Mouse (Mus musculus) yolk sac, embryonic 10.5 days (tissue): Measurements from ENCODE around the gene Fads3.

ENCODE experiments used
- DNase-seq: peaks from one replicate; pipeline ENCODE4 v3.0.0-alpha.2; 2017; ENCODE audit warnings: low spot score

Fads3 gene

DNA sequence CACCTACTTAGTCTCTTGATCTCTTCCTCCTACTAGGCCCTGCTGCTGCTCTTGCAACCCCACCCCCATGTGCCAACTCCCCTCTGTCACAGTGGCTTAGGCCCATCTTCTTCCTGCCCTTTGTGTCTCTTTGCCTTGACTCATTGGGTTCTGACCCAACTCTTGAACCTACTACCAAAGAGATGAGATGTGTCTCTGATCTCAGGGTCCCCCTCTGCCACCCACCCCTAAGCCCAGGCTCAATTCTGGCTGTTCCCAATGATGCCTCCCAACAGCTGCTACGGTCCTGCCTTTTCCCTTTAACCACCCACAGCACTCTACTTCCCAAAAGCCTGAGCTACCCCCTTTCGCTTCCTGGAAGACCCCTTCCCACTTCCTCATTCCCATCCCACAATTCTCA lies 19.4 kb upstream of the Fads3 start:
- no peak for DNase-seq

DNA sequence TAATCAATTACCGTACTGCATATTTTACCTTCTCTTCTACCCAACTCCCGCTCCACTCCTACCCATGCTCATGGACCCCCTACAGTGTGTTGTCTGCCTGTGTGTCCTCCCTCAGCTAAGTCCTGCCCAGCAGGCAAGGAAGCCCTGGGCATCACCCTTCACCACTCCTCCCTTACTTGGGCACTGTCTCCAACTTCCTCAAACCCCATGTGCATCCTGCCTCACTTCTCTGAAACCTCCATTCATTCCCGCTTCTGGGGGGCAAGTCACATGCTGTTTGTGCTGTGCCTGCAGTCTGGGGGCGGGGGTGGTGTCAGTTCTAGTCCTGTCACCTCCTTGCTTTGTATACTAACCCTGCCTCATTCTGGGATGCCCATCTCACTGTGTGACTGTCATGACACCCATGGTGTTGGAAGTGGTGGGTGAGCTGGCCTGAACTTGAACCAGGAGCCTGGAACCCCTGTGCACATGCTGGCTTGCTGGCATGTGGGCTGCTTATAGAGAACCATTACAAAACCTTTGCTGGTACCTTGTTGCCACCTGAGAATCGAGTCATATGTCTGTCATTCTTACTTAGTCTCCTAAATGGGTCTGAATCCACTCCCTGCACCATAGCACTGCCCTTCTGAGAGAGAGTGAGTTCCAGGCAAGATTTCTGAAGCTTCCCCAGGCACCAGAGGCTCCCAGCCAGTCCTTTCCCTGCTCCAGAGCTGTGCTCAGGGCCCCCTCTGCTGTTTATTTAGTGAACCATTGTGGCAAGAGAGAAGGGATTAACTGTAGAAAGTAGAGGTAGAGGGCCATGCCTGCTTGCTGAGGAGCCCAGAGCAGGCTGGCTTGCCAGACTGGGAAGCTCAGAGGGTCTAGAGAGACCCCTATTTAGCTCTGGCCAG lies 18.7 kb upstream of the Fads3 start:
- DNase-seq = peak; percentile 67

DNA sequence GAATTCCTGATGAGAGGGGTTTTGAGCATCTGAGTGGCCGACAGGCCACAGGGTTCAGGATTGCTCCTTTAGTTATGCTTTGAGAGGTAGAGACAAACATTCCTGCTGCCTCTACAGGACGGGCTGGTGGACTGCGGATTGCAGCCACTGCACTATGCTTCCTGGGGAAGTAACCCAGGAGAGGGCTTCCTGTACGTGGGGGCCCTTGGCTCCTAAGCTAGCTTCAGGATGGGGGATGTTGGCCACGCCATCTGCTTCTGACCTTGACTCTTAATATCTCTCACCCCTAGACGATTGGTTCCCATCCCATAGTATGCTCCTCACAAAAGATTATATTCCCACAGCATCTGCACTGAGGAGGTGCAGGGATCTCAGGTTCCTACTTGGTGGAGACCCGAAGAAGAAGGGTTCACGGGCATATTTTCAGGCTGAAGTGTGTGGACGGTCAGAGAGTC lies 18.0 kb upstream of the Fads3 start:
- no peak for DNase-seq

DNA sequence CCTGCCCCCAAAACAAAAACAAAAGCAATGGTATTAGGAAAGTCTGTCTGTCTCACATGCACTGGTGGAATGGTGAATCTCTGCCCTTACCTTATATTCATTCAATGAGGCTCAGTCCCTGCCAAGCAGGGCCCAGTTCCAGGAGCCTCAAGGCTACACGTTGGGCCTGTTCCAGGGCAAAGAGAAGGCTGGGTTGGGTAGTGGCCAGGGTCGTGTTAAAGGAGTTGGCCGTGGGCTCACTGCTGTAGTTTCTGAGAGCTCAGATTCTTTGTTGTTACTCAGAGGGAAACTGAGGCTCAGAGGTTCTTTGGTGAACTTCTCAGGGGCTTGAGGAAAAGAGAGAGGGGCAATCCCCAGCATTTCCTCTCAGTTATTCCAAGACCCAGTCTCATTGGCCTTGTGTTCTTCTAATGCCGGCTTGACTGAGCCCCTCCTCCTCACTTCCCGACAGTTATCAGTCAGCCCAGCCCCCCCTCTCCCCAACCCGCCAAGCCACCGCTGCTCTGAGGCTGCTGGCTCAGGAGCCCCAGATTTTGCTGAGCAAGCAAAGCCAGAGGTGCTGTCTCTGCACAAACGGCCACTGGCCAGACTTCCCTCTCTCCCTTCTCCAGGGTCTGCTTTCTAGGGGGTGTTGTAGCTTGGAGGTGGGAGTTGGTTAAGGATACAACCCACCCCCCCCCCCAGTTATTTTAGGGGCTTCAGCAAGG lies 16.0 kb upstream of the Fads3 start:
- DNase-seq = peak; percentile 89

DNA sequence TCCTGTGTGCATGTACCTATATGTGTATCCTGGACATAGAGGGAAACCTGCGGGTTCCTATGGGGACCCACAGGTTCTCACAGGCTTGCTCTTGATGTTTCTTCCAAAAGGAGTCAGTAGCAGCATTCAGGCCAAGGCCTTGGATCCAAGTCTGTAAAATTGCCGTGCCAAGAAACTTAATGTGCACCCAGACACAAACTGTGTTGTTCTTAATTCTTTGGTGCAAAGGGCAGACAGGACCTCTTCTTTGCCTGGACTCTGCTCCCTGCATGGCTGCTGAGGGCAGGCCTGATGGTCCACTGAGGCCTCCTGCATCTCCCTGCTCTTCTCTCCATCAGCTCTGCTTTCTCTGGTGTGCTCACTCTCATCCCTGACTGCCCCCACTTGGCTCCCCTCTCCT lies 11.6 kb upstream of the Fads3 start:
- DNase-seq = no peak

DNA sequence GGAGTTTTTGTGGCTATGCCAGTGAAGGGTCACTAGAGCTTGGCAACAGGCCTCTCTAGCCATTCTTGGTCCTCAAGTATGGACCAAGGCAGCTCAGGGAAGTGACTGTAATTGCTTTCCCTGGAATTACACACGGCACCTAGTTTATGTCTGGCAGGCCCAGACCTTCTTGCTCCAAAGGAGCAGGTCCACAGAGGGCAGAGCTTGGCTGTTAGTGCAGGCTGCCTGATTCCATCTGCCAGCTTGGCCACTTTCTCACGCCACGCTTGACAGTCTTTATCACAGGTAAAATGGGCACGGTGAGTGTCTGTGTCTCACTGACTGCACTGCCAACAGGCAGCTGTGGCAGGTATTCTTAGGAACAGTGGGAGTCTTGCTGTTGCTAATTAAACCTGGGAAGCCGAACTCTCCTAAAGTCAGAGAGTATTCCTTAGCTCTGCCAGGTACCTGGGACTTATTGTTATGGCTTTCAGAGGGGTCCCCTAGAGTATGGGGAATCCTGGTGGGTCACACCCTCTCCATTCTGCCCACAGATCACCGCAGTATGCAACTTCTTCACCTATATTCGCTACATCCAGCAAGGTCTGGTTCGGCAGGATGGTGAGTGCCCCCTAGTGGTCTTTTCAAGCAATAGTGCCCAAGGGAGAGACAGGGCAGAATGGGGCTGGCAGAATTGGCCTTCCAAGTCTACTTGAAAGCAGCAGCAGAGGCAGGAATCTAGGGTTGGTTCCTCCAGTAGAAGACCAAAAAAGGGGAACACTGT lies 8.0 kb upstream of the Fads3 start:
- no peak for DNase-seq

DNA sequence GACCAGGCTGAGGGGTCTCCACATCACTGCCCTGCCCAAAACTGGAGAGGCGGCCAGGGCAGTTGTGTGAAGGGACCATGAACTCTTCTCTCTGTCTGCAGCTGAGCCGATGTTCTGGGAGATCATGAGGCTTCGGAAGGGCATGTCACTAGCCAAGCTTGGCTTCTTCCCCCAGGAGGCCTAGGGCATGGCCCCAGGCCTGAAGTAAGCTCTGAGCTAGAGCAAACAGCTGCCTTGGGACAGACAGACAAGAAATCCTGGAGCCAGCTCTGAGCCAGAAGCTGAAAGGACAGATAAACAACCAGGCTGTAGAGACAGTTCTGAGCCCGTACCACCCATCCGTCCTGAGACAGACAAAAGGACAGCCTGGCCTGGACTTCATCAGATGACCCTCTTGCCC lies 7.0 kb upstream of the Fads3 start:
- DNase-seq = no peak

DNA sequence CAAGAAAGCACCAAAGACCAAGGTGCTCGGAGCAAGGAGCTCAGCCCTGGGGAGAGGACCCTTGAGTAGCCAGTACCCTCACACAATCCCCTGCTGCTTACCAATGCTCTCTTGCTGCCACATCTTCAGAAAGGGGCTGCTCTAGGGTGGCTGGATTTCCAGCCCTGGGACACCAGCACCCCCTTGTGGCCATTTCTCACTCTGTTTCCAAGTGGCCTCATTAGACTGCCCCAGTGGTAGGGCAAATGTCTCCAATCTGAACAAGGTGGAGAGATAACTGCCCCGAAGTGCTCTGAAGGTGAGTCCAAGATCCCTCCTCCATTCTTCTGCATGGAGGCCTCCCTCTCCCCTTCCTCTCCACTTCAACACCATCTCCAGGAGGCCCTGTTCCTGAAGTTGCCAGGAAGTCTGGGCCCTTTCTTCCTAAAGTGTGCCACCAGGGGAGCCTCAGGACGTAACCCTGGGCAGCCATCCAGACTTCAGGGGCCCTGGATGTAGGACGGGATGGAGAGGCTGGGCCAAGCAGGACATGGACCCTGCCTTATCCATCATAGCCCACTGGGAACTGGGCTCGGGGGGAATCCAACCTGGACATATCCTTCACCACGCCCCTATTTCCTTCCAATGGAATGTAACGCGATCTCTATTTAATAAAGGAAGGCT lies 6.5 kb upstream of the Fads3 start:
- DNase-seq = peak; percentile 58

DNA sequence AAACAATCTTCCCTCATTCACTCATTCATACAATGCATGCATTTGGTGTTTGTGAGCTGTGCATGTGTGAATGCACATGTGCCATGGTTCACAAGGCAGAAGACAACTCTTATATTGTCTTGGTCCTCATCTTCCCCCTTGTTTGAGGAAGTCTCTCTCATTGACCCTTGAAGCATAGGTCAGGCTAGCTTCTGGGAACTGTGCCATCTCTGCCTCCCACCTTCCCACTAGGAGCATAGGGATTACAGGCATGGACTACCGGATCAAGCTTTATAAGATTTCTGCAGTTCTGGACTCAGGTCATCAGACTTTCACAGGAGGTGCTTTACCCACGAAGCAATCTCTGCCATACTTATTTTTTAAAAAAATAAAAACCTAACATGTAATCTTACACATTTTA lies 3.8 kb upstream of the Fads3 start:
- DNase-seq = no peak

DNA sequence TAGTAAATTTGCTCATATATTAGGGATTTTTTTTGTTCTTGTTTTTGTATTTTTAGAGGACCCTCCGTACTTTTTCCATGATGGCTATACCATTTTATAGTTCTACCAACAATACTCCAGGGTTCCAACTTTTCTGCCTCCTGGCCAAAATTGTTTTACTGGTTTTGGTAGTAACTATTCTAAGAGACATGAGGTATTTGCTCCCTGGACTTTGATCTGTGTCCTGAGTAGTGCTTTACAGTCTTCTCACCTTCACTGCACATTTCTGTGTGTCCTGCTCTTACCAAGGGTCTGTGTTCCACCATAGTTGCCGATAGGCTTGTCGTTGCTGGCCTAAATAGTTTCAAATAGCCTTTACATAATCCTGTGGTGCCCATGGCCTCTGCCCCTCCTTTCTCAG lies 3.0 kb upstream of the Fads3 start:
- no peak for DNase-seq

DNA sequence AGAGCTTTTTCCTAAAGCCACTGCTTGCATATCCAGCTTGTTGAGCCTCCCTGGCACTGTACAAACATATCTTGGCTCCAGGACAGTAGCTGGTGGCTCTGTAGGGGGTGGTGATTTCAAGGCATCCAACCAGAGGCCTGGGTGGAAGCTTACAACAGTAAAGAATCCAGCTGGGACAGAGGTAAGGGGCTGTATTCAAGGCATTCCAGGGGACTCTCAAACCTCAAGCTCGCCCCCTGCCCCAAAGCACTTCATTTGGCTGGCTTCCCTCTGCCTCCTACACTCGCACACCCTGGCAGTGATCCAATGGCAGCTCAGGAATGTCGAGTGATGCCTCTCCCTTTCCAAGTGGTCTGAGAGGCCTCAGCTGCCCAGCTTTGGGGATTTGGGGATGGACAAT lies 2.5 kb upstream of the Fads3 start:
- DNase-seq = no peak

DNA sequence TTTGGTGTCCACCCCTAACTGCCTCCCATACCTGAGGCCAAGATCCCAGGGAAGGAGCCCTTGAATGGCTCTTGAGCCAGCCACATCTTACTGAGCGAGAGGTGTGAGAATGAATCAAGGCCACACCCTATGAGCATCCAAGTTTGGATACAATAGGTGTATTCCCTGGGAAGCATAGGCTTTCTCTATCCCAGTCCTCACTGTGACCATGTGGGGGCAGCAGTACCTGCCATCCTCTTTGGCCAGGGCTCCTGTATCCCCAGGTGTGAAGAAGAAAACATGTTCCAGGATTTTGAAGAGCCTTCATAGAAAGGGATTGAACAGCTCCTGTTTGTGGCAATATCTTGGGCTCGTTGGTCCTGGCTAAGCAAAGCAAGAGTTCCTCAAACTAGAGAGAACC lies 1.8 kb upstream of the Fads3 start:
- no peak for DNase-seq

DNA sequence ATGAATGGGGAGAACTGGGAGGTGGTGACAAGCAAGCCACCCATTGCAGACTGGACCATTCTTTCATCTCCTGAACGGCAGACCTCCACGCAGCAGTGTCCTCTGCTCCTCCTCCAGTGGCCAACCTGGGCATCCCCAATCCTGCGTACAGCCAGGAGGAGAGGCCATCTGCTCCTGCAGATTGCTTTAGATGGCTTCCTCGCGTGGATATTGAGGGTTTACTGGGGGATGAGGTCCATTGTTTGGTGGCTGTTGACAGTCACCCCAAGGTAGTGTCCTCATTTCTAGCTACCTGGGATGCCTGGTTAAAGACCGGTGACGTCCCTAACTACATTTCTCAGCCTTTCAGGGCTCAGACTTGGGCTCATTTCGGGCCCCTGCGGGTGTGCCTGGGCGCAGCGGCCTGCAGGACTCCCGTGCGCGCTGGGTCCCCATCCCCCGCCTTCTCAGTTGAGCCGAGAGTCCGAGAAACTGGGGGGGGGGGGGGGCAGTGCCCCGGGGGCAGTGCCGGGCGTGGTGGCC lies 442 bp upstream of the Fads3 start:
- DNase-seq = no peak

DNA sequence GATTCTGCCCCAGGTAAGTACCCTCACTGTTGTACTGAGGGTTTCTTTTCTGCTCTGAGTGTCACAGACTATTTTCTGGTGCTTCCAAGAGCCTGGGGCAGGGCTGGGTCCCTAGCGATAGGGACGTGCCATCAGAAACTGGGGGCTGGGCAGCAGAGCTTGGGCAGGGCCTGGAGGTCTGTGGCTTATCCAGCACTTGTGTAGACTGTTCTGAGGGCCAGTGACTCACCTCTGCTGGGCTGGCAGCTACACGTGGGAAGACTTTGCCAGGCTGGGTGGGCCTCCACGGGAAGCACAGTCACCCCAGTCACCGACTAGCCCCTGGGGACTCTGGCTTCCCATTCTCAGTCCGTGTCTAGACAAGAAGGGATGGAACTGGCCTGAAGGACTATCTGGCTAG lies 863 bp downstream of the Fads3 start:
- no peak for DNase-seq

DNA sequence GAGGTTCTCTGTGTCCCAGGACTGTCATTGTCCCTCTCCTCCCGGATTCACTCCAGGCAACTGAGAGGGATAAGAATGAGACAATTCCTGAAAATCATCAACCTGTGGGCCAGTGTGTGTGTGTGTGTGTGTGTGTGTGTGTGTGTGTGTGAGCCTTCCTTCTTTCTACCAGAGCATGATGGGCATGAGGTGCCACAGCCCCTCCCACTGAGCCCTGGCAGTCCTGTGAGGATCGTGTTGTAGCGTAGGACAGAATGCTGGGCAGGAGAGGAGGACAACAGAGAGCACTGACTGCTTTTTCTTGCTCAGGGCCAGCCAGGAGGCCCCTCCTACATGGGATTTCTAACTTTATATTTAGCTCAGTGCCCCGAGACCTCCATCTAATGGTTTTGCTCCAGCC lies 1.4 kb downstream of the Fads3 start:
- DNase-seq = no peak

DNA sequence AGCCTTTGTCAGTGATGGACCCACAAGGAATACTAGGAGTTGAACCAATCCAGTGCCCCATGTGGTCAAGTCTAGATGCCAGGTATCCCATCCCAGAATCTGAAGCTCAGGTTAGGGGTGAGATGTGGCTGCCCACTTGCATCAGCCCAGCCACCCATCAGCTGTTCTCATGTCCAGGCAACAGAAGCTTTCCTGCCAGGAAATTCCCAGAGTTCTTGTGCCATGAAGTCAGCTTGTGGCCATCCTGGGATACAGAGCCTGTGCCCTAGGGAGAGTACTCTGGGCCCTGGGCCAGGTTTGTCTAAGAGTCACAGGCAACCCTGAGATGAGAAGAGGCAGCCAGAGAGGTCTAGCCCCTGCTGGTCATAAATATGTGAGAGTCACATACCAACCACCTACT lies 2.3 kb downstream of the Fads3 start:
- no peak for DNase-seq

DNA sequence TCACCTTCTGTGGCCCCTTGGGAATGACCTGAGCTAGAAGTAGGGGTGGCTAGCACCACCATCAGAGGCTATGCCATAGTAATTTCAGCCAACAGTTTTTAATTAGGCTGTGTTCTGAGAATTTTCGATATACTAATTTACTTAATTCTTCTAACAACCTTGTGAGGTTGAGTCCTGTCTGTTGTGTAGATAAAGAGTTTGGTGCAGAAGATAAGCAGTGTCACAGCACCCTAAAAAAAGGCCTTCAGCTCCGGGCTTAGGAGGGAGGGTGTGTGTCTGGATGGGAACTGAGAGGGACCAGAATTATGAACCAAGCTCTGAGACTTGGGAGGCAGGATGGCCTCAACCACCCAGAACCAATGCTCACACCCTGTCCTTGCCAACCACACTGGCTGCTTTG lies 4.3 kb downstream of the Fads3 start:
- DNase-seq = no peak

DNA sequence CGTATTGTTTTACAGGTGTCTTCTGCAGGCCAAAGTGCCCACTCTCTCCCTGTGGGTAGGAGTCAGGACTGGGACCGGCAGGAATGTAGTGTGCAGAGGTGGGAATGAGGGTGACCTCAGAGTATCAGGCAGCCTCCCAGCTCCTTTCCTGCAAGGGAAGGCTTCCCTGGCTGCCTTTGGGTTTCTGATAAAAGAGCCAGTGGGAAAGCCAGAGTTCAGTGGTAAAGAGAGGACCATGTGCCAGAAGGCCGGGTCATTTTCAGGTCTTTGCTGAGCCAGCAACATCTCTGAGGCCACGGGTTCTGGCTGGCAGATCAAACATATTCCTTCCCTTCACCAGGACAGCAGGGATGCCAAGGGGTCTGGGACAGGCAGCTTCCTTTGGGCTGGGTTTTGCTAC lies 5.0 kb downstream of the Fads3 start:
- DNase-seq = no peak

DNA sequence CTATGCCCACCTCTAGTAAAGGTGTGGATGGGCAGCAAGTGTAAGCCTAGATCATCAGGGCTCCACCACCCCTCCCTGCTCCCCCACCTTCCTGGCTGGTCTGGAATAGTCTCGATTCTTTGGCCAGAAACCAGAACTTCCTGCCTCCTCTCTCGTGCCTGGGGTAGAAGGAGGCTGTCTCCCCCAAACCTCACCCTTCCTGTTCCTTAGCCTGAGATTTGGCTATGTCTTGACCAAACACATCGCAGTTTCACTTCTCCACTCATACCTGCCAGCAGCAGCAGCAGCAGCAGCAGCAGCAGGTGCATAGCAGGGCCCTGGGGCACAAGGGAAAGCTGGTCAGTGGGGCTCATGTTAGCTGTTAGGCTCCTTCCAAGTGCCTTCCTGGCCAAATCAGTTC lies 5.6 kb downstream of the Fads3 start:
- DNase-seq = no peak

DNA sequence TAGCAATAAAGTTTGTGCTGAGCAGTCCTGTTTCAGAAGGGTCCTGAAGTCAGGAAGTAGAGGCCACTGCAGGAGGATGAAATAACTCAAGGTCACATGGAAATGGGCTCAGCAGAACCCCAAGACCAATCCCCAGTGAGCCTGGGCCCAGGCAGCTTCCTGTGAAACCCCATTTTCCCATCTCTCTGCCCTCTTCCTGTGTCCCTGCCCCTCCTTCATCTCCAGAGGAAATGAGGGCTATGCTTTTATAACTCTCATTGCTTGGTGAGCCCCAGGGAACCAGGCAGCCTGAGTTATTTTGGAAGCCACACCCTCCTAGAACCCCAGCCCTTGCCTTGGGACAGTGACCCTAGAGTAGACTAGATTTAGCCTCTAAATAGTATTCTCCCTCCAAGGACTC lies 8.2 kb downstream of the Fads3 start:
- DNase-seq = no peak

DNA sequence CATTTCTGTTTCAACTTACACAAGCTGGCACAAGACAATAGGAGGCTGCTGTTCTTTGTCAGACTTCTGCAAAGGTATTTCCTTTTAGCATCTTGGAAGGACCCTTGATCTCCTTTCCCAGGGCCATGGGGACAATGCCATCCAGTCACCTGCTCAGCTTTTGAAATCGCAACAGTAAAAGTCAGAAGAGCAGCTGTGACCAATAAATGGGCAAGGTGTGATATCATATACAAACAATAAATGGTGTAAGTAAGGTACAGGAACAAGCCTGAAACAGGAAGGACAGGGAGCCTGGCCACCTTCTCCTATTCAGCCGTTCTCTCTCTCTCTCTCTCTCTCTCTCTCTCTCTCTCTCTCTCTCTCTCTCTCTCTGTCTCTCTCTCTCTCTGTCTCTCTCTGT lies 9.1 kb downstream of the Fads3 start:
- DNase-seq = no peak

DNA sequence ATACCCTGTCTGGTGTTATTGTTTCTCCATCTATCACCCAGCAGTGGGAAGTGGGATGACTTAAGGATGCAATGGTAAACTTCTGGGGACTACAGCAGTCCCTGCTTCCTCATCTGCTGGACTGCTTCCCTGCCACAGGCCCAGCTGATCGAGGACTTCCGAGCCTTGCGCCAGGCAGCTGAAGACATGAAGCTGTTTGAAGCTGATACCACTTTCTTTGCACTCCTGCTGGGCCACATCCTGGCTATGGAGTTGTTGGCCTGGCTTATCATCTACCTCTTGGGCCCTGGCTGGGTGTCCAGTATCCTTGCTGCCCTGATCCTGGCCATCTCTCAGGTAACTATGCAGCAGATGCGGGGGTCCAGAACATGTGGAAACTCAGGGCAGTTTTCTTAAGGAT lies 11.3 kb downstream of the Fads3 start:
- no peak for DNase-seq
